Mouse (Mus musculus) frontal cortex, adult (tissue): ENCODE measurements around the gene L1td1.
A peak's percentile ranks its signal among the peaks of the same experiment; 100 is the strongest.
"Not testable (repeated sequence)": the region's sequence is repeated elsewhere in the genome, so short reads cannot be mapped to it uniquely, and the experiment has no call there.

Experiments used
- ATAC-seq: cut with Nextera tagmentation; 2 replicates; pipeline ENCODE4 v1.9.2; 2017; ENCODE audit warnings: mild to moderate bottlenecking, moderate library complexity, mixed read lengths; ENCODE audit not compliant: low TSS enrichment

Gene L1td1

GRCm38 (mm10) chr4:98726590-98727237 is at the start of gene L1td1:
TSS of gene L1td1 (plus strand) at chr4:98726734.
- no peak for ATAC-seq

DNA sequence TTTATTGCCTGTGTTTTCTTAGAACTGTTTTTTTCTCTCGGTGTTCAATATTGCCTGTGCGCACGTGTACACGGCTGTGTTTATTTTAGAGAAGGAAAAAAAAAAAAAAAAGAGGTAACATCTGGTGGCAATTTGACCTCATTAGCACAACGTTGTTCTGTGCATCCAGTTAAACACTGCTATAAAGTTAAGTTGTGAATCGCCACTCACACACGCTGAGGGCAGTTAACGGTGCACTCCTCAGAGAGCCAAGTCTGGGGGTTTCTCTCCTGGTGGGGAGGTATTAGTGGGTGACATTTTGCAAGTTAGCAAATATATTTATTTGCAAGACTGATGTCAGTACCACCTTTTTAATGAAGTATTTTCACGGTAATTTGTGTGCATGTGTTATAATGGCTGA is 49.0 kb upstream of the L1td1 start:
- ATAC-seq, result no peak

DNA sequence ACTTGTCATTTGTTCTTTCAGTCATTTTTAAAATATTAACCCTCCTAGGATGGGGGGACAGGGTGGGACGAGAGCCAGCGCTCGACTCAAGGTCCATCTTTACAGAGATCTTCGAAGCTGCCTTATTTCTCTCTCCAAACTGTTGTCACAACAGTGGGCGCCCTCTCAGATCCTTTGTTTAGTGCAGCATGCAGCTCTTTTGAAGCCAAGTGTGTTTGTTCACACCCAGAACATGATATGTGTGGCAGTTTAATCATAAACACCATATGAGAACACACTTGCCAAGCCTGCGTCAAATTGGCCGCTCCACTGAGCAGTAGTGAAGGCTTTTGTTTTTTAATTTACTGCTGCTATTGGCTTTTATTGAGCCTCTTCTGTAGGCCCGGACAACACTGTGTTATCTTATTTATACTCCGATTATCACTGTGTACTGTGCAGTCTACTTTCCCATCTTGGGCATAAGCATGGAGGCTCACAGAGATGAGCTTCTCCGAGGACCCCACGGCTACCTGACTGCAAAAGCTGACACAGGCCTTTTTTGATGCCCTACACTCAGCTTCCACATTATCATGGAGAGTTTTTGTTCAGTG is 39.8 kb upstream of the L1td1 start:
- no peak for ATAC-seq

DNA sequence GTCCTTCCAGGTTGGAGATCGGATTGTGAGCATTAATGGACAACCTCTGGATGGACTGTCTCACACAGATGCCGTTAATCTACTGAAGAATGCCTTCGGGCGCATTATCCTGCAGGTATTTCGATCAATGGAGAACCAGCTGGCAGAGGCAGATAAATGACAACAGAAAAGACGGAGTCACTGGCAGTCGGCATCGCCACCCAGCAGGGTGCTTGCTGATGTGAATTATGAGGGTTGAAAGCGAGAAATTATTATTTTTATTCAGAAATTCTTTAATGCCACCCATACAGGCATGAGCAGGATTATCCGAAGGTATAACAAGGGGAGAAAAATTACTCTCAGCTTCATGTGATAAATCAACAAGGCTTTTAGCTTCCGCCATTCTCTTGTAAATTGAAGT is 38.4 kb upstream of the L1td1 start:
- ATAC-seq, result no peak

DNA sequence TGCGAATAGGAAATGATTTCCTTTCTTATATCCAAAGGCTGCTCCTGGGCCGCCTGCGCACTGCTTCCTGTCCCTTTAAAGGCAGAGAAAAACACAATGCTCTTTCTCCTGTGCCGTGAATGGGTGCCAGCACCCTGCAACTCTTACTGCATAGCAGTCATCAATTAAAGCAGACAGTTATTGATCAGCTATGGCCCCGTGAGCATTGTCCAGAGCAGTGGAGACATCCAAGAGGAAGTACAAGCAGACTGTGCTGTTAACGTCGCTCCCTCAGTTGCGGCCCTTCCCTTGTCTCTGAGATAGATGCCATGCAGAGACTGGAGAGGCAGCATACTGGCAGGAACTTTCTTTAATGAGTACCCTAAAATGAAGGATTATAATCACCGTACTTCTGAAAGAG is 38.0 kb upstream of the L1td1 start:
- no peak for ATAC-seq

DNA sequence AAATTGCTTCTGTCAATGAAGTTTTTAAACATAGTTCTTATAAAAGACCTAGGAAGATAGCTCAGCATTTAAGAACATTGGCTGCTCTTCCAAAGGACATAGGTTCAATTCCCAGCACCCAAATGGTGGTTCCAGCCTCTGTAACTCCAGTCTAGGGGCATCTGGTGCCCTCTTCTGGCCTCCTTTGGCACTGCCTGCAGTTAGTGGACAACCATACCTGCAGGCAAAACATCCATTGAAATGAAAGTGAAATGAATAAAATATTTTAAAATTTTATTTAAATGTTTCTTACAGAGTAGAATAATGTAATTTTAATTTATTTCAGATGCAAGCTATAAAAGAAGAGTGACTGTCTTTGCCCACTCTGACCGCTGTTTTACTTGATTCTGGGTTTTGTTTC is 36.5 kb upstream of the L1td1 start:
- ATAC-seq, result no peak

GRCm38 (mm10) chr4:98693465-98694185 is 32.9 kb upstream of the L1td1 start:
- peak; percentile 88 for ATAC-seq

DNA sequence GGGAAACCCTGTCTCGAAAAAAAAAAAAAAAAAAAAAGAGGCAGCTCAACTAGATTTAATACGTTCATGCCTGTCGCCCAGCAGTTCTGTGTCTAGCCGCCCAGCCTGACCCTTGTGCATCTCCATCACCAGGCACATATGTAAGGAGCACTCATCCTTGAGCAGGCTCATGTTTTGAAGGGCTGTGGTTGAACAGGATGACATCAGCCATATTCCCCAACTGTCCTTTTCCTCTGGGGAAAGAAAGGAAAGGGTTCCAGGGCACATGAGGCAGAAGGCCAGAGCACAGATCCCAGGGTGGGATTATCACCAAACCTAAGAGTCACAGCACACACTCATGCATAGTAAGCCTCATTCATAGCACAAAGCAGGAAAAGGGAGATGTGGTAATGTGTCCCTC is 28.6 kb upstream of the L1td1 start:
- ATAC-seq, result no peak

- no peak for ATAC-seq
Observed at GRCm38 (mm10) chr4:98698921-98699320, 27.6 kb upstream of the L1td1 start.

GRCm38 (mm10) chr4:98700156-98700555 is 26.4 kb upstream of the L1td1 start:
- no peak for ATAC-seq

GRCm38 (mm10) chr4:98702201-98702894 is 24.2 kb upstream of the L1td1 start:
- ATAC-seq, result peak; percentile 94

DNA sequence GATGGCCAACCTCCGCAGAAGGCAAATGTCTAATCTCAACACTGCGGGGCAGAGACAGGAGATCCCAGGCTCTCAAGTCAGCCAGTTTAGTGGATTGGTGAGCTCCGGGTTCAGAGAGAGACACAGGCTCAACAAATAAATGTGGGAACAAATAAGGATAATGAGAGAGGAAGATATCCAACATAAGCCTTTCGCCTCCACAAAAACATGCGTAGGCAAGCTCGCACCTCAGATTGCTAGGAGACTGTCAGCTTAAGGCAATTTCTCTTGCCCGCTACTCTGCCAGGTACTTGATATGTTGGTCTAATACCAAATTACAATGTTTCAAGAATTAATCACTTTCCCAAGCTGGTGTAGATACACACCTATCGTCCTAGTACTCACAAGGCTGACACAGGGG is 15.6 kb upstream of the L1td1 start:
- ATAC-seq, result no peak

GRCm38 (mm10) chr4:98717735-98718546 is 8.6 kb upstream of the L1td1 start:
- ATAC-seq, result peak; percentile 41; the same call in 1 of the 2 replicates

DNA sequence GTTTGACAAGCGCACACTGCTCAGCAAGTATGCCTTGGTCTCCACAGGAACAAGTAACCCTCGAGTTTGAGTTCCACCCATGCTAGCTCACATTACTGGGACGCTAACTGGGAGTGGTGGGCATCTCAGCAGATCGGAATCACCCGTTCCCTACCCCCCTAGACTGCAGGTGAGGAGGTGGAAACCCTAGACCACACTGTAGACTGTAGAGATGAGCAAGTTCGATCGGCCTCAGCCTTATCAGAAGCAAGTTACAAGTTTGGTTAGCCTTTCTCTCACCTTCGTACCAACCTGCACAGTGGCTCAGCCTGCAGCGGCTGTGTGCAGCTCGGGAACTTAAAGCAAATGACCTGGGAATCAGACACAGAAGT is 8.0 kb upstream of the L1td1 start:
- ATAC-seq, result no peak

GRCm38 (mm10) chr4:98722454-98722853 is 4.1 kb upstream of the L1td1 start:
- ATAC-seq, result peak; percentile 93

- ATAC-seq, result not testable (repeated sequence)
Observed at GRCm38 (mm10) chr4:98724682-98725081, 1.9 kb upstream of the L1td1 start.

DNA sequence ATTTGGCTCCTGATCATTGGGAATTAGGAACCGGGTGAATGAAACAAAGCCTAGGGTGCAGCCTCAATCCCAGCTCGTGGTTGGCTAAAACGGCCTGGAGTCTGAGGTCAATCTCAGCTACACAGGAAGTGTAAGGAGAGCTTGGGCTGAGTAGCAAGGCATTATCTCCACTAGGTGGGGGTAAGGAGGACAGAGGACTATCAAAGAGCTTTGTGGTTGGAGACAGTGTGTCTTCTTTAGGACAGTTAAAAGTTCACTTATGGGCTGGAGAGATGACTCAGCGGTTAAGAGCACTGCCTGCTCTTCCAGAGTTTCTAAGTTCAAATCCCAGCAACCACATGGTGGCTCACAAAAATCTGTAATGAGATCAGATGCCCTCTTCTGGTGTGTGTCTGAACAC is 1.1 kb upstream of the L1td1 start:
- peak; percentile 67 for ATAC-seq

DNA sequence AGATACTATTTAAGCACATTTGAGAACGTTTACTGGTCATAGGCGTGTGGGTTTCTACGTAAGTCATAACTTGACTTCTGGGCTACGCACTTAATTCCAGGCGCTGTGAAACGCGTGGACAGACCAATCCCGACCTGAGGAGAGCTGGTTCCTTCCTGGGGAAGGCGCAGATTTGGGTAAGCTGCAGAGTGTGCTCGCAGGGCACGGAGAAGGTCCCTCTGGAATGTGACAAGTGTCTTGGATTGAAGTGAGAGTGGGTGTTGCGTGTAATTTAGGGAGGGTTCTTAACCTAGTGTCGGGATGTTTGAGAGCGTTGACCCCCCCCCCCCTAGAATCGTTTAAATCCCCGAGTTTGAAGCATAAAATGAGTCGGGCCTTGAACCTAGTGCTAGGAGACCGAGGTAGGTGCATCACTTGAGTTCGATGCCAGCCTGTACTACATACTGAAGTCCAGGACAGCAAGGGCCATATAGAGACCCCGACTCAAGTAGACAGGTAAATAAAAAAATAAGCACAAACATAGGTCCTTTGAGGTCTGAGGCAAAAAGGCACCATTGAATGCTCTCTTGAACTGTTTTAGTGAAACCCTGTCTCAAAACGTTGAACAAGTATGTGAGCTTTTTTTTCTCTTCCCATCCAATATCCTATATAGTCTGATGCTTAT is 893 bp downstream of the L1td1 start:
- ATAC-seq, result no peak

DNA sequence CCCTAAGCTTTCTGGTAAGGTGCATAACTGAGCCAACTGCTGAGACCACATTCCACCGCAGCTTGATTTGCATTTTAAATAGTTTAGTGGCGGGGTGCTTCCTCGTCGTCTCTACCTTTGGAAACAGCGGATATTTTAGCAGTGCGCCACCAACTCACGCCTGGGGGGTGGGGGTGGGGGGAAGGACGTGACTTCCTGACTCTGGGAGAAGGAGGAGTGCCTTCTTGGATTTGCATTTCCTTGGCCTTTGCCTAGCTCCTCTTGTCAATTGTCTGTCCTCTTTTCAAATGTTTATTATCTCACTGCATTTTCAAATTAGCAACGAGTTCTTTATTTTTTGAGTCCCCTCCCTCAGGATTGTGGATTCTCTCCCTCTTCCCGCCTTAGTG is 1.4 kb downstream of the L1td1 start:
- no peak for ATAC-seq

DNA sequence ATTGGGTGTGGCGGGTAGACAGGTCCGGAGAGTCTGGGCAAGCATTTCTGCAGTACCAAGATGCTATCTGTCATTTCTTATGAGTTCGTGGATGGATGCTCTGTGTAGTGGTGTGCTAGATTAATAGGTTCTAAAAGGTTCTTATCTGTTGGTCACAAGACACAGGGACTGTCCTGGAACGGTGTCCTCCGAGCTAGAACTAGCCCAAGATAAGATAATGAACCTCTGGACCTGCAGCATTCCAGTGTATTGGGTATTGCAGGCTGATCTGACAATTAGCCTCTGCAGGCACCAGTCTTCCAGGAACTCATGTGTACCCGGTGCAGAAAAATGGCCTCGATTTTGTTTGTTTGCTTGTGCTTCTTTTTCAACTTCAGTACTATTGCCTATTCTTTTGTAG is 2.2 kb downstream of the L1td1 start:
- no peak for ATAC-seq

DNA sequence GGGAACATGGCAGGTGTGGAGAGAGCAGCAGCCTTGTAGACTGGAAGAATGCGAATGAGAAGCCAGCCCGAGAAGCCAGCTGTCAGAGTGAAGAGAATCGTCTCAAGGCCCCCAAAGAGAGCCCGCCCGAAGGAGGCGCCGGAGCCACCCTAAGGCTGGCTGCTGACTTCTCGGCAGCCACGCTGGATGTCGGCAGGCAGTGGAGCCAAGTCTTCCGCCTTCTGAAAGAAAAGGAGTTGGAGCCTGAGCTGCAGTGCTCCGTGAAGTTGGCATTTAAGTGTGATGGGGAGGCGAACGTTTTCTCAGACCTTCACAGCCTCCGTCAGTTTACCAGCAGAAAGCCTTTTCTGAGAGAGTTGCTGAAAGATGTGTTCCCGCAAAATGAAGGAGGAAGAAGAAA is 7.1 kb downstream of the L1td1 start:
- peak; percentile 59 for ATAC-seq
